In genomic region chr12:72357667-72358420, GRCm38 (mm10) we compare ENCODE assay signal across 28 mouse cellular contexts. TPM values are rescaled to one million over a fixed set of nuclear protein-coding genes. Genes with fewer than 3 reads are reported as not detected.
A peak's percentile ranks its signal among the peaks of the same experiment; 100 is the strongest.
DNase-seq lines count a peak whose midpoint lies in the region; ATAC-seq and TF ChIP-seq lines count a peak whose summit lies in the region.
"Had no signal": no experiment of that assay in that cellular context is flagged by ENCODE, and none has a peak within 500 bp of the region (broad histone marks: within the 10 kb centered on the region; RNA-seq: fewer than 3 reads in every experiment).

No protein-coding gene starts in this region.

- peak; percentile 39 for DNase-seq in heart, embryonic 10.5 days (ENCODE audit: low spot score)
- DNase-seq in heart, postnatal 36 days = no peak
- DNase-seq in embryonic facial prominence, embryonic 10.5 days (ENCODE audit: low spot score) = peak; percentile 7
- DNase-seq in embryo, embryonic 10 days (ENCODE audit: low spot score) = no peak
- no peak for DNase-seq in left cerebral cortex, adult 11 months (ENCODE audit: low spot score)
- DNase-seq: adrenal gland, postnatal 14 days; cerebellum, postnatal 10 days; heart, postnatal 10 days; kidney, adult 11 months; kidney, postnatal 4 days; liver, embryonic 13.5 days; lung, embryonic 14.5 days; lung, postnatal 36 days; right cerebral cortex, adult 18-20 months; right cerebral cortex, postnatal 4 days; thymus, postnatal 25 days had no signal

- H3K27ac ChIP-seq in heart, embryonic 10.5 days = no peak overlapping the region
- H3K27ac ChIP-seq in ES-Bruce4 (ENCODE audit: insufficient read depth, low read length) = no peak overlapping the region
- H3K27ac ChIP-seq in embryonic facial prominence, embryonic 10.5 days (replicated peaks) = no peak overlapping the region
- H3K27ac ChIP-seq in midbrain, embryonic 16.5 days (ENCODE audit: low read length) = peak overlapping the region; percentile 56
- H3K27ac ChIP-seq: embryonic facial prominence, embryonic 13.5 days; forebrain, embryonic 13.5 days; kidney, embryonic 15.5 days; left cerebral cortex, adult 2 months; liver, embryonic 13.5 days; neural tube, embryonic 12.5 days; stomach, embryonic 15.5 days had no signal

- H3K4me3 ChIP-seq in heart, embryonic 10.5 days = no peak overlapping the region
- no peak overlapping the region for H3K4me3 ChIP-seq in ES-Bruce4 (ENCODE audit: low read depth, low read length)
- H3K4me3 ChIP-seq in embryonic facial prominence, embryonic 10.5 days = no peak overlapping the region
- no peak overlapping the region for H3K4me3 ChIP-seq in midbrain, embryonic 16.5 days (ENCODE audit: low read depth, low read length)
- H3K4me3 ChIP-seq: embryonic facial prominence, embryonic 13.5 days; erythroblast, embryonic 14.5 days; forebrain, embryonic 13.5 days; heart, embryonic 12.5 days; kidney, embryonic 15.5 days; left cerebral cortex, adult 2 months; liver, embryonic 13.5 days; megakaryocyte, embryonic 14.5 days; neural tube, embryonic 12.5 days; stomach, embryonic 15.5 days had no signal

- H3K9me3 ChIP-seq in heart, embryonic 10.5 days = no peaks in the 10 kb centered on the region
- no peaks in the 10 kb centered on the region for H3K9me3 ChIP-seq in ES-Bruce4 (replicated peaks; ENCODE audit: control insufficient read depth, insufficient read depth, low read length, poor library complexity, severe bottlenecking)
- H3K9me3 ChIP-seq in embryonic facial prominence, embryonic 10.5 days = no peaks in the 10 kb centered on the region
- no peaks in the 10 kb centered on the region for H3K9me3 ChIP-seq in midbrain, embryonic 16.5 days (replicated peaks; ENCODE audit: control insufficient read depth, low read length, poor library complexity, severe bottlenecking)
- H3K9me3 ChIP-seq: embryonic facial prominence, embryonic 13.5 days; forebrain, embryonic 13.5 days; heart, embryonic 12.5 days; kidney, embryonic 15.5 days; liver, embryonic 13.5 days; megakaryocyte, embryonic 14.5 days; neural tube, embryonic 12.5 days; stomach, embryonic 15.5 days had no signal

- TF ChIP-seq EP300 in ES-Bruce4 (IDR thresholded peaks at IDR 0.05; ENCODE audit: insufficient read depth, low read depth, low read length) = 0 out of 2 replicates have a peak, but pooled peaks have one; percentile 31

- H3K27me3 ChIP-seq in heart, embryonic 10.5 days (ENCODE audit: insufficient read depth, poor library complexity, severe bottlenecking) = peaks cover 15% of the 10 kb centered on the region; the same call in 1 of the 2 replicates
- no peaks in the 10 kb centered on the region for H3K27me3 ChIP-seq in ES-Bruce4 (ENCODE audit: control insufficient read depth, insufficient read depth, low read length, poor library complexity, severe bottlenecking)
- H3K27me3 ChIP-seq in embryonic facial prominence, embryonic 10.5 days (replicated peaks; ENCODE audit: low read depth, poor library complexity, severe bottlenecking) = no peaks in the 10 kb centered on the region
- no peaks in the 10 kb centered on the region for H3K27me3 ChIP-seq in midbrain, embryonic 16.5 days (ENCODE audit: control insufficient read depth, insufficient read depth, low read depth, low read length)
- H3K27me3 ChIP-seq: embryonic facial prominence, embryonic 13.5 days; forebrain, embryonic 13.5 days; kidney, embryonic 15.5 days; liver, embryonic 13.5 days; megakaryocyte, embryonic 14.5 days; neural tube, embryonic 12.5 days; stomach, embryonic 15.5 days had no signal

- intact Hi-C loops in heart, postnatal 36 days (cut with DNase I) = no loop called here

- no peak for TF ChIP-seq CTCF in ES-Bruce4 (IDR thresholded peaks at IDR 0.05; ENCODE audit: low read depth, low read length)

- TF ChIP-seq POLR2A in ES-Bruce4 (IDR thresholded peaks at IDR 0.05; ENCODE audit: insufficient read depth, low read length) = no peak

- no peak overlapping the region for H3K9ac ChIP-seq in ES-Bruce4 (ENCODE audit: low read depth, poor library complexity, severe bottlenecking)
- H3K9ac ChIP-seq in midbrain, embryonic 16.5 days (ENCODE audit: low read depth, low read length) = no peak overlapping the region
- H3K9ac ChIP-seq: embryonic facial prominence, embryonic 13.5 days; forebrain, embryonic 13.5 days; heart, embryonic 12.5 days; kidney, embryonic 15.5 days; liver, embryonic 13.5 days; lung, embryonic 14.5 days; neural tube, embryonic 12.5 days; stomach, embryonic 15.5 days had no signal

- peaks cover 19% of the 10 kb centered on the region for H3K4me1 ChIP-seq in heart, embryonic 10.5 days
- no peaks in the 10 kb centered on the region for H3K4me1 ChIP-seq in ES-Bruce4 (ENCODE audit: control insufficient read depth, insufficient read depth, low read length)
- H3K4me1 ChIP-seq in embryonic facial prominence, embryonic 10.5 days = peaks cover 17% of the 10 kb centered on the region
- peaks cover 18% of the 10 kb centered on the region for H3K4me1 ChIP-seq in midbrain, embryonic 16.5 days (ENCODE audit: control insufficient read depth, insufficient read depth, low read length)
- H3K4me1 ChIP-seq: forebrain, embryonic 13.5 days; liver, embryonic 13.5 days; stomach, embryonic 15.5 days had no signal

- no peaks in the 10 kb centered on the region for H3K36me3 ChIP-seq in heart, embryonic 10.5 days
- H3K36me3 ChIP-seq in ES-Bruce4 (ENCODE audit: control insufficient read depth, insufficient read depth, low read length, poor library complexity, severe bottlenecking) = no peaks in the 10 kb centered on the region
- H3K36me3 ChIP-seq in embryonic facial prominence, embryonic 10.5 days (replicated peaks) = no peaks in the 10 kb centered on the region
- H3K36me3 ChIP-seq in midbrain, embryonic 16.5 days (ENCODE audit: control insufficient read depth, insufficient read depth, low read length) = no peaks in the 10 kb centered on the region
- H3K36me3 ChIP-seq: embryonic facial prominence, embryonic 13.5 days; heart, embryonic 12.5 days; kidney, embryonic 15.5 days; liver, embryonic 13.5 days; neural tube, embryonic 12.5 days; stomach, embryonic 15.5 days had no signal

- ATAC-seq in midbrain, embryonic 16.5 days = no peak
- ATAC-seq: forebrain, embryonic 13.5 days had no signal

- H3K4me2 ChIP-seq in midbrain, embryonic 16.5 days (ENCODE audit: low read length) = no peak overlapping the region
- H3K4me2 ChIP-seq: embryonic facial prominence, embryonic 13.5 days; forebrain, embryonic 13.5 days; heart, embryonic 12.5 days; kidney, embryonic 15.5 days; liver, embryonic 13.5 days; lung, embryonic 14.5 days; neural tube, embryonic 12.5 days; stomach, embryonic 15.5 days had no signal

- WGBS in heart, embryonic 10.5 days = 62% methylated on average over 11 of the region's 11 CpGs
- WGBS in embryonic facial prominence, embryonic 10.5 days = 45% methylated on average over 11 of the region's 11 CpGs
- WGBS in midbrain, embryonic 16.5 days = 48% methylated on average over 11 of the region's 11 CpGs

RNA-seq across cellular contexts. Expression of gene Rtn1, which starts 51.0 kb away (rescaled TPM):
- 13.8 and 15.2 TPM in 2 replicates for polyA plus RNA-seq in heart, embryonic 10.5 days (2016; fragmentation: Nextera tagmentation; extraction: Ambion mirVana)
- 1 to 10 TPM; 3.5 to 4.6 TPM for total RNA-seq in heart, postnatal 36 days (2021)
- polyA plus RNA-seq in ES-Bruce4 (2011; ENCODE audit: insufficient read depth, insufficient read length, low read depth, missing spikeins) = 6.3 and 6.6 TPM in 2 replicates
- polyA plus RNA-seq in embryonic facial prominence, embryonic 10.5 days (2016; fragmentation: Nextera tagmentation; extraction: Ambion mirVana) = 77.7 and 80.8 TPM in 2 replicates
- 3,227 and 3,475 TPM in 2 replicates for polyA plus RNA-seq in midbrain, embryonic 16.5 days (2015; fragmentation: Nextera tagmentation; extraction: Ambion mirVana)
- polyA plus RNA-seq: C2C12 had no signal

Comparison
In these comparisons a context has a peak if more than half of its experiments do, and no peak if none do; other contexts are left out.
1. DNase-seq: peak in heart, embryonic 10.5 days (single experiment) and embryonic facial prominence, embryonic 10.5 days (single experiment); none in heart, postnatal 36 days (0 of 2), embryo, embryonic 10 days (single experiment) and left cerebral cortex, adult 11 months (single experiment).
2. RNA of gene Rtn1, which starts 51.0 kb away (polyA plus RNA-seq): 3,227 to 3,475 TPM in midbrain, embryonic 16.5 days; 77.7 to 80.8 TPM in embryonic facial prominence, embryonic 10.5 days, 13.8 to 15.2 TPM in heart, embryonic 10.5 days and 6.3 to 6.6 TPM in ES-Bruce4; every median in the first group is over 10 times any median in the second.